Mouse (Mus musculus) embryonic facial prominence, embryonic 11.5 days (tissue): ENCODE measurements around the gene Trem1. TPM values are rescaled to one million over a fixed set of nuclear protein-coding genes. Genes with fewer than 3 reads are reported as not detected.

Experiments
- ATAC-seq: fragments of 200-750 bp; cut with Nextera tagmentation; replicated peaks from 2 replicates; pipeline ENCODE4 v1.8.0; 2017; ENCODE audit warnings: low read depth; ENCODE audit not compliant: insufficient number of reproducible peaks, low FRiP score, low TSS enrichment
- DNase-seq: peaks from one replicate; pipeline ENCODE4 v3.0.0-alpha.2; 2015; ENCODE audit warnings: low spot score
- H3K27ac ChIP-seq: fragments of 300-500 bp; sonication (generic); replicated peaks from 2 replicates; pipeline ENCODE4 v1.5.1; 2014; ENCODE audit warnings: mild to moderate bottlenecking, low read depth, low read length, control low read depth
- H3K27me3 ChIP-seq: fragments of 300-500 bp; sonication (generic); 2 replicates; pipeline ENCODE4 v1.6.1; 2014; ENCODE audit warnings: mild to moderate bottlenecking, low read length, moderate library complexity, mixed read lengths; ENCODE audit not compliant: control insufficient read depth, insufficient read depth
- H3K36me3 ChIP-seq: fragments of 300-500 bp; sonication (generic); replicated peaks from 2 replicates; pipeline ENCODE4 v1.6.1; 2014; ENCODE audit warnings: low read depth, mild to moderate bottlenecking, low read length, moderate library complexity, mixed read lengths; ENCODE audit not compliant: control insufficient read depth, insufficient read depth
- H3K4me1 ChIP-seq: fragments of 300-500 bp; sonication (generic); 2 replicates; pipeline ENCODE4 v1.6.1; 2014; ENCODE audit warnings: low read length, mixed read lengths; ENCODE audit not compliant: control insufficient read depth, insufficient read depth
- H3K4me2 ChIP-seq: fragments of 300-500 bp; sonication (generic); 2 replicates; pipeline ENCODE4 v1.6.1; 2014; ENCODE audit warnings: low read depth, mild to moderate bottlenecking, control low read depth, low read length, moderate library complexity
- H3K4me3 ChIP-seq: fragments of 300-500 bp; sonication (generic); 2 replicates; pipeline ENCODE4 v1.5.1; 2014; ENCODE audit warnings: low read depth, low read length, control low read depth
- H3K9ac ChIP-seq: fragments of 300-500 bp; sonication (generic); replicated peaks from 2 replicates; pipeline ENCODE4 v1.6.1; 2014; ENCODE audit warnings: mild to moderate bottlenecking, control low read depth, low read length
- H3K9me3 ChIP-seq: fragments of 300-500 bp; sonication (generic); replicated peaks from 2 replicates; pipeline ENCODE4 v1.6.1; 2016; ENCODE audit warnings: mild to moderate bottlenecking, low read length, inconsistent platforms, mixed read lengths; ENCODE audit not compliant: control insufficient read depth
- WGBS: fragments of 180-500 bp; shearing (Covaris S2); extraction: QIAGEN DNeasy Blood & Tissue Kit; methylation state at CpG from one replicate; pipeline ENCODE4 v1.1.7; 2014; 5-methylcytosine and 5-hydroxymethylcytosine counted together
- polyA plus RNA-seq: library from polyadenylated mRNA; unstranded; fragments of >200 nt; fragmentation: Nextera tagmentation; extraction: Ambion mirVana; gene quantifications from 2 replicates; pipeline ENCODE4 v1.2.1, GENCODE M21; 2014

The Trem1 gene
- polyA plus RNA-seq = 0.07 and 0.11 TPM in 2 replicates

DNA sequence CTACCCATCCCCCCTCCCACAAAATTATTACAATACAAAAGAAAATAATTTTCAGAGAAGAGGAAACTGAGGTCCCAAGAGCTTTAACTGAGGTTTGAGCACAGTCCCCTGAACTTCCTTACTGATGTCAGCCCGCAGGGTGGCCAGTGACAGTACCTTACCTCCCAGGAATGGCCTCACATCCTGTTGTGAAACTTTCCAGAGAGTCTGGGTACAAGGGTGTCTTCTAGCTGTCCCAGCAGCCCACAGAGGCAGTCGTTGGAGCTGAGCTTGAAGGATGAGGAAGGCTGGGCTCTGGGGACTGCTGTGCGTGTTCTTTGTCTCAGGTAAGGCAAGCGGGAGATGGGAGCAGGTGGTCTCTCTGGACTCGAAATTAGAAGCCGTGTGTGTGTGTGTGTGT is at the start of gene Trem1:
TSS of gene Trem1 (plus strand) at position 251 of the 400 bp plus-strand sequence.
- no peak for DNase-seq
- Histone ChIP-seq H3K4me2 (no peak within 1 kb of the TSS), H3K9me3 (no peaks in the 10 kb centered on the region), H3K4me1 (no peaks in the 10 kb centered on the region), H3K27ac (no peak within 1 kb of the TSS), H3K36me3 (no peaks in the 10 kb centered on the region), H3K9ac (no peak within 1 kb of the TSS), H3K27me3 (no peaks in the 10 kb centered on the region), H3K4me3 (no peak within 1 kb of the TSS)
- ATAC-seq = no peak
- WGBS = 78% methylated on average over 6 of the region's 6 CpGs

DNA sequence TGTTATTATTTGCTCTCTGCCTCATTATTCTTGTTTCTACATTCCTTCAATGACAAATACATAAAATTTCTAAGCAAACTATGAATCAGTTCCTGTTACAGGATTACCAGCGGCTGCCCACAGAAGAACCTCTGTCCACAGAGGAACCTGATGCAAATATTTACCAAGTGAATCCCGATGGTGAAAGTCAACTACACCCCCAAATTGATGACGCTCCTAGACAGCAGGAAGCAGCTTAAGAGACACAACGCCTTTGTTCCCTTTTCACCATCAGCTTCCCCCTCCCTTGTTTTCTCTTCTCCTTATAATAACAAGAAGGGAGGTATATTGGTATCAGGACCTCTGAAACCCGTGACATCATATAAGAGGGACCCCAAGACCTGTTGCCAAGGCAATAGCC is 47.3 kb upstream of the Trem1 start:
- no peaks in the 10 kb centered on the region for H3K27me3 ChIP-seq
- no peak overlapping the region for H3K27ac ChIP-seq
- H3K4me2 ChIP-seq = no peak overlapping the region
- no peak overlapping the region for H3K4me3 ChIP-seq
- 76% methylated on average over 5 of the region's 5 CpGs for WGBS
- H3K9me3 ChIP-seq = no peaks in the 10 kb centered on the region
- ATAC-seq = no peak
- no peaks in the 10 kb centered on the region for H3K36me3 ChIP-seq
- no peaks in the 10 kb centered on the region for H3K4me1 ChIP-seq
- no peak overlapping the region for H3K9ac ChIP-seq
- no peak for DNase-seq

- Histone ChIP-seq H3K9me3 (no peaks in the 10 kb centered on the region), H3K9ac (no peak overlapping the region), H3K36me3 (no peaks in the 10 kb centered on the region), H3K4me2 (no peak overlapping the region), H3K27me3 (no peaks in the 10 kb centered on the region), H3K4me1 (no peaks in the 10 kb centered on the region), H3K27ac (no peak overlapping the region), H3K4me3 (no peak overlapping the region)
- DNase-seq = no peak
- WGBS = 82% methylated on average over 2 of the region's 2 CpGs
- no peak for ATAC-seq
Measured at GRCm38 (mm10) chr17:48192366-48192765, 40.2 kb upstream of the Trem1 start.

- no peaks in the 10 kb centered on the region for H3K36me3 ChIP-seq
- no peaks in the 10 kb centered on the region for H3K4me1 ChIP-seq
- no peak overlapping the region for H3K4me3 ChIP-seq
- no peak for DNase-seq
- no peak overlapping the region for H3K4me2 ChIP-seq
- WGBS = 92% methylated on average over 12 of the region's 12 CpGs
- ATAC-seq = no peak
- no peak overlapping the region for H3K9ac ChIP-seq
- H3K27me3 ChIP-seq = no peaks in the 10 kb centered on the region
- H3K9me3 ChIP-seq = no peaks in the 10 kb centered on the region
- H3K27ac ChIP-seq = no peak overlapping the region
Measured at GRCm38 (mm10) chr17:48203086-48203485, 29.5 kb upstream of the Trem1 start.

GRCm38 (mm10) chr17:48212596-48212995 is 20.0 kb upstream of the Trem1 start:
- ATAC-seq (no peak), DNase-seq (no peak)
- Histone ChIP-seq H3K4me3 (no peak overlapping the region), H3K9ac (no peak overlapping the region), H3K9me3 (no peaks in the 10 kb centered on the region), H3K27me3 (no peaks in the 10 kb centered on the region), H3K4me1 (no peaks in the 10 kb centered on the region), H3K27ac (no peak overlapping the region), H3K4me2 (no peak overlapping the region), H3K36me3 (no peaks in the 10 kb centered on the region)
- WGBS = 97% methylated on average over 12 of the region's 12 CpGs

DNA sequence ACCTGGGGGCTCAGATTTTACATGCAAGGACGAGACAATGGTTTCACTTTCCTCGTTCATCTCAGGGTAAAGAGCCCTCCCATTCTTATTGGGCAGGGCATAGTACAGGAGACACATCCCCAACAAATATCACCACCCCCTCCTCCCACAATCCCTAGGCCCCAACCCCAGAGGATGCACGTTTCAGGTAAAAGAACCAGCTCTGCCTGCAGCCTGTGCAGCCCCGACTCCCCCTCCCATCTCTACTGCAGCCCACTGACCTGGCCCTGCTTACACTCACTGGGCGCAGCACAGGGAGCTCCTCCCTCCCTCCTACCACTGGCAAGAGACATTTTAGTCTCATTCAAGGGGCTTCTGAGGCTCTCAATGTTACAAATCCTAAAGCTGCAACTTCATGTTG is 19.1 kb upstream of the Trem1 start:
- Histone ChIP-seq H3K27me3 (no peaks in the 10 kb centered on the region), H3K9me3 (no peaks in the 10 kb centered on the region), H3K4me2 (no peak overlapping the region), H3K36me3 (no peaks in the 10 kb centered on the region), H3K27ac (no peak overlapping the region), H3K4me3 (no peak overlapping the region), H3K4me1 (no peaks in the 10 kb centered on the region), H3K9ac (no peak overlapping the region)
- WGBS = 65% methylated on average over 5 of the region's 5 CpGs
- no peak for ATAC-seq
- DNase-seq = no peak

DNA sequence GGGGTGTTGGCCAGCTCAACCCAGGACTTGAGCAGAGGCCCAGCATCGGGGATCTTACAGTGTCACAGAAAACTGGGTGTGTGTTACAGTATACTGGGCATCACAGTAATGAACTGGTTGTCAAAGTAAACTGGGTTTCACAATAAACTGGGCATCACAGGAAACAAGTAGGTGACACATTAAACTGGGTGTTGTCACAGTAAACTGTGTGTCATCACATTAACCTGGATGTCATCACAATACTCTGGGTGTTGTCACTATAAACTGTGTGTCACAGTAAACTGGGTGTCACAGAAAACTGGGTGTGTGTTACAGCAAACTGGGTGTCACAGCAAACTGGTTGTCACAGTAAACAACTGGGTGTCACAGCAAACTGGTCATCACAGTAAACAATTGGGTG is 17.1 kb upstream of the Trem1 start:
- no peak for ATAC-seq
- Histone ChIP-seq H3K36me3 (no peaks in the 10 kb centered on the region), H3K27ac (no peak overlapping the region), H3K9ac (no peak overlapping the region), H3K9me3 (no peaks in the 10 kb centered on the region), H3K4me1 (no peaks in the 10 kb centered on the region), H3K27me3 (no peaks in the 10 kb centered on the region), H3K4me3 (no peak overlapping the region), H3K4me2 (no peak overlapping the region)
- DNase-seq = no peak
- WGBS = 92% methylated on average over 1 of the region's 1 CpGs

DNA sequence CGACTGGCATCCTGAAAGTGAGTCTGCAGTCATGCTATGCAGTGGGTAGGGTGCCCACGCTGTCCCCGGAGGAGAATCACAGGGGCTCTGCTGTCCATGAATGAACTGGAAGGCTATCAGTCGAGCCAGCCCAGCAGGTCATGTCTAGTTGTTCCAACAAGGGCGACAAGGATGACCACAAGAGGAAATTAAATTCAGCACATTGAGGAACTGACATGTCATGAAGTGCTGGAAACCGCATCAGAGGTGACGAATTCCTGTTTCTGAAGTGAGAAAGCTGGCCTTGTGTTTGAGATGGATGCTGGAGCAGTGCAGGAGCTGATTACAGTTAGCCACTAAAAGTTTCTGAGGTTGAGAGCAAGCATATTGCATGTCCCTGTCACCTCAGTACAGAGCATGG is 1.9 kb upstream of the Trem1 start:
- 92% methylated on average over 7 of the region's 7 CpGs for WGBS
- ATAC-seq (no peak), DNase-seq (no peak)
- H3K4me2 ChIP-seq = no peak overlapping the region
- H3K4me3 ChIP-seq = no peak overlapping the region
- H3K4me1 ChIP-seq = no peaks in the 10 kb centered on the region
- H3K9me3 ChIP-seq = no peaks in the 10 kb centered on the region
- H3K36me3 ChIP-seq = no peaks in the 10 kb centered on the region
- no peaks in the 10 kb centered on the region for H3K27me3 ChIP-seq
- H3K27ac ChIP-seq = no peak overlapping the region
- H3K9ac ChIP-seq = no peak overlapping the region
